Mouse (Mus musculus) CH12.LX (cell line): ENCODE measurements at regions not wholly inside any gene's neighbourhood (a gene's known extent, or its start where the extent isn't known, plus 50 kb on each side); places are given as distances from the start of the nearest gene placed in this dataset.

Experiments
- DNase-seq: peaks from one replicate; pipeline ENCODE4 v3.0.0-alpha.2; 2013; ENCODE audit errors: extremely low read depth
- H3K27ac ChIP-seq: 2 replicates; pipeline ENCODE4 v1.5.1; 2012; ENCODE audit warnings: low read depth, mild to moderate bottlenecking, control low read depth, moderate library complexity; ENCODE audit not compliant: insufficient read depth
- H3K27me3 ChIP-seq: replicated peaks from 2 replicates; pipeline ENCODE3; 2012; ENCODE audit warnings: inconsistent platforms
- H3K36me3 ChIP-seq, 2 experiments: replicated peaks in 1 of 2; 2 replicates each; pipeline versions ENCODE3 to v1.6.1; 2012; ENCODE audit warnings: inconsistent platforms in 1 of 2, low read length in 1 of 2, mild to moderate bottlenecking in 1 of 2, mixed read lengths in 1 of 2, moderate library complexity in 1 of 2; ENCODE audit not compliant: control insufficient read depth in 1 of 2, insufficient read depth in 1 of 2
- H3K4me1 ChIP-seq, 2 experiments: 2 replicates each; pipeline ENCODE4 v1.6.1; 2012; ENCODE audit warnings: inconsistent platforms in 1 of 2, moderate library complexity in 1 of 2; ENCODE audit not compliant: insufficient read depth in 2 of 2, control insufficient read depth in 1 of 2
- H3K4me2 ChIP-seq: 2 replicates; pipeline ENCODE4 v1.6.1; 2012; ENCODE audit warnings: low read depth, mild to moderate bottlenecking, control low read depth; ENCODE audit not compliant: poor library complexity, insufficient read depth, severe bottlenecking
- H3K4me3 ChIP-seq, 3 experiments: fragments of 150-350 bp in 1 of 3; sonication (generic) in 1 of 3; replicated peaks in 1 of 3; 2 replicates each; pipeline versions ENCODE3 to v1.5.1; 2011 to 2012; ENCODE audit warnings: low read depth in 2 of 3, low read length in 2 of 3, mild to moderate bottlenecking in 2 of 3, moderate library complexity in 2 of 3, control low read depth in 1 of 3, improper control_type of control experiment in 1 of 3, inconsistent platforms in 1 of 3, mixed read lengths in 1 of 3; ENCODE audit not compliant: poor library complexity in 1 of 3
- H3K79me2 ChIP-seq: replicated peaks from 2 replicates; pipeline ENCODE4 v1.6.1; 2012; ENCODE audit warnings: mild to moderate bottlenecking, moderate library complexity; ENCODE audit not compliant: control insufficient read depth, poor library complexity, insufficient read depth, severe bottlenecking; ENCODE audit errors: extremely low read depth
- H3K9ac ChIP-seq: 2 replicates; pipeline ENCODE4 v1.6.1; 2012; ENCODE audit warnings: low read depth, mild to moderate bottlenecking, control low read depth, moderate library complexity; ENCODE audit not compliant: insufficient read depth
- H3K9me3 ChIP-seq: replicated peaks from 2 replicates; pipeline ENCODE3; 2012; ENCODE audit warnings: low read length, inconsistent platforms, mixed read lengths
- BHLHE40 ChIP-seq: IDR thresholded peaks from 2 replicates; pipeline ENCODE4 v1.6.1; 2011; ENCODE audit warnings: mild to moderate bottlenecking, low read depth, low read length, improper control_type of control experiment
- CHD2 ChIP-seq: IDR thresholded peaks from 2 replicates; pipeline ENCODE4 v1.6.1; 2011; ENCODE audit warnings: low read length, improper control_type of control experiment
- E2F4 ChIP-seq: IDR thresholded peaks from 2 replicates; pipeline ENCODE4 v1.6.1; 2011; ENCODE audit warnings: low read depth, low read length, improper control_type of control experiment; ENCODE audit not compliant: insufficient replicate concordance
- EP300 ChIP-seq: IDR thresholded peaks from 2 replicates; pipeline ENCODE4 v1.6.1; 2011; ENCODE audit warnings: low read length, improper control_type of control experiment
- ETS1 ChIP-seq: conservative IDR thresholded peaks from 2 replicates; pipeline ENCODE4 v1.6.1; 2012; ENCODE audit warnings: low read depth, mild to moderate bottlenecking, inconsistent platforms, low read length, improper control_type of control experiment, moderate library complexity
- GABPA ChIP-seq: IDR thresholded peaks from 2 replicates; pipeline ENCODE4 v1.6.1; 2012; ENCODE audit warnings: low read depth, low read length, improper control_type of control experiment, inconsistent platforms; ENCODE audit not compliant: insufficient replicate concordance
- IRF4 ChIP-seq: IDR thresholded peaks from 2 replicates; pipeline ENCODE4 v1.6.1; 2014; ENCODE audit warnings: low read depth, mild to moderate bottlenecking, inconsistent platforms, low read length, improper control_type of control experiment
- JUN ChIP-seq: IDR thresholded peaks from 2 replicates; pipeline ENCODE4 v1.6.1; 2011; ENCODE audit warnings: low read depth, mild to moderate bottlenecking, low read length, improper control_type of control experiment, moderate library complexity; ENCODE audit not compliant: insufficient read depth
- MAFK ChIP-seq: IDR thresholded peaks from 2 replicates; pipeline ENCODE4 v1.6.1; 2011; ENCODE audit warnings: low read length, improper control_type of control experiment; ENCODE audit not compliant: insufficient replicate concordance
- MAZ ChIP-seq: IDR thresholded peaks from 2 replicates; pipeline ENCODE4 v1.6.1; 2012; ENCODE audit warnings: low read depth, mild to moderate bottlenecking, inconsistent platforms, low read length, improper control_type of control experiment, moderate library complexity
- MEF2A ChIP-seq: IDR thresholded peaks from 2 replicates; pipeline ENCODE4 v1.6.1; 2014; ENCODE audit warnings: low read depth, mild to moderate bottlenecking, inconsistent platforms, low read length, improper control_type of control experiment, borderline replicate concordance
- MXI1 ChIP-seq: IDR thresholded peaks from 2 replicates; pipeline ENCODE4 v1.6.1; 2011; ENCODE audit warnings: mild to moderate bottlenecking, low read depth, low read length, improper control_type of control experiment
- MYC ChIP-seq: IDR thresholded peaks from 2 replicates; pipeline ENCODE4 v1.6.1; 2011; ENCODE audit warnings: low read depth, mild to moderate bottlenecking, improper control_type of control experiment, low read length
- NELFE ChIP-seq: IDR thresholded peaks from 2 replicates; pipeline ENCODE4 v1.6.1; 2011; ENCODE audit warnings: low read depth, low read length, improper control_type of control experiment
- PAX5 ChIP-seq: IDR thresholded peaks from 2 replicates; pipeline ENCODE4 v1.6.1; 2012; ENCODE audit warnings: low read length, inconsistent platforms, mixed read lengths
- POLR2A ChIP-seq: IDR thresholded peaks from 2 replicates; pipeline ENCODE4 v1.6.1; 2011; ENCODE audit warnings: low read depth, mild to moderate bottlenecking, improper control_type of control experiment, low read length
- POLR2AphosphoS2 ChIP-seq: IDR thresholded peaks from 2 replicates; pipeline ENCODE4 v1.6.1; 2011; ENCODE audit warnings: low read depth, low read length, improper control_type of control experiment
- RAD21 ChIP-seq: IDR thresholded peaks from 2 replicates; pipeline ENCODE4 v1.6.1; 2011; ENCODE audit warnings: low read depth, mild to moderate bottlenecking, low read length, improper control_type of control experiment, moderate library complexity
- SIN3A ChIP-seq: IDR thresholded peaks from 2 replicates; pipeline ENCODE4 v1.6.1; 2012; ENCODE audit warnings: low read length, improper control_type of control experiment, inconsistent platforms
- SMC3 ChIP-seq: IDR thresholded peaks from 2 replicates; pipeline ENCODE4 v1.6.1; 2011; ENCODE audit warnings: low read depth, low read length, improper control_type of control experiment
- TBP ChIP-seq: conservative IDR thresholded peaks from 2 replicates; pipeline ENCODE4 v1.6.1; 2011; ENCODE audit warnings: low read depth, low read length, improper control_type of control experiment
- UBTF ChIP-seq: IDR thresholded peaks from 2 replicates; pipeline ENCODE4 v1.6.1; 2012; ENCODE audit warnings: low read depth, mild to moderate bottlenecking, inconsistent platforms, low read length, improper control_type of control experiment, moderate library complexity
- USF1 ChIP-seq: IDR thresholded peaks from 2 replicates; pipeline ENCODE4 v1.6.1; 2014; ENCODE audit warnings: low read depth, mild to moderate bottlenecking, inconsistent platforms, low read length, improper control_type of control experiment
- ZC3H11A ChIP-seq: IDR thresholded peaks from 2 replicates; pipeline ENCODE4 v1.6.1; 2012; ENCODE audit warnings: low read depth, mild to moderate bottlenecking, inconsistent platforms, low read length, improper control_type of control experiment
- ZKSCAN1 ChIP-seq: IDR thresholded peaks from 2 replicates; pipeline ENCODE4 v1.6.1; 2012; ENCODE audit warnings: low read depth, inconsistent platforms, low read length, improper control_type of control experiment, borderline replicate concordance
- ZMIZ1 ChIP-seq: IDR thresholded peaks from 2 replicates; pipeline ENCODE4 v1.6.1; 2012; ENCODE audit warnings: low read depth, mild to moderate bottlenecking, inconsistent platforms, low read length, improper control_type of control experiment
- dilution Hi-C: fragments of 300-500 bp; cut with MboI; formaldehyde crosslinking; loops from 2 replicates; pipeline ENCODE4 v1.14.3; 2020; ENCODE audit warnings: low sequenced_read_pairs; ENCODE audit not compliant: extremely low pct_unique_long_range_greater_than_20kb, extremely low pct_ligation_motif_present
- in situ Hi-C: fragments of 300-500 bp; cut with MboI; formaldehyde crosslinking; loops from 3 replicates; pipeline ENCODE4 v1.14.3; 2019; ENCODE audit warnings: low sequenced_read_pairs, low pct_ligation_motif_present, low pct_unique_long_range_greater_than_20kb, mixed read lengths

GRCm38 (mm10) chr14:46174386-46174785 lies 204.8 kb upstream of the Gm15217 start:
- H3K27me3 ChIP-seq, result no peaks in the 10 kb centered on the region
- no peak overlapping the region for H3K9ac ChIP-seq
- no peak overlapping the region for H3K4me3 ChIP-seq
- H3K79me2 ChIP-seq, result no peaks in the 10 kb centered on the region
- H3K9me3 ChIP-seq, result peaks cover 2% of the 10 kb centered on the region
- no peak overlapping the region for H3K4me2 ChIP-seq
- dilution Hi-C loops, result no loop called here
- H3K36me3 ChIP-seq, result no peaks in the 10 kb centered on the region
- H3K4me1 ChIP-seq, result peaks cover 0 to 25% of the 10 kb centered on the region in 2 experiments; a peak in 2 of 4 replicates
- no peak for TF ChIP-seq POLR2AphosphoS2
- no peak for TF ChIP-seq ETS1
- TF ChIP-seq CHD2, result no peak
- TF ChIP-seq EP300, result no peak
- TF ChIP-seq E2F4, result no peak
- TF ChIP-seq JUN, result no peak
- no peak for TF ChIP-seq ZMIZ1
- no peak for TF ChIP-seq USF1
- TF ChIP-seq BHLHE40, result no peak
- no peak for TF ChIP-seq IRF4
- in situ Hi-C loops, result no loop called here
- no peak overlapping the region for H3K27ac ChIP-seq
- DNase-seq, result no peak

DNA sequence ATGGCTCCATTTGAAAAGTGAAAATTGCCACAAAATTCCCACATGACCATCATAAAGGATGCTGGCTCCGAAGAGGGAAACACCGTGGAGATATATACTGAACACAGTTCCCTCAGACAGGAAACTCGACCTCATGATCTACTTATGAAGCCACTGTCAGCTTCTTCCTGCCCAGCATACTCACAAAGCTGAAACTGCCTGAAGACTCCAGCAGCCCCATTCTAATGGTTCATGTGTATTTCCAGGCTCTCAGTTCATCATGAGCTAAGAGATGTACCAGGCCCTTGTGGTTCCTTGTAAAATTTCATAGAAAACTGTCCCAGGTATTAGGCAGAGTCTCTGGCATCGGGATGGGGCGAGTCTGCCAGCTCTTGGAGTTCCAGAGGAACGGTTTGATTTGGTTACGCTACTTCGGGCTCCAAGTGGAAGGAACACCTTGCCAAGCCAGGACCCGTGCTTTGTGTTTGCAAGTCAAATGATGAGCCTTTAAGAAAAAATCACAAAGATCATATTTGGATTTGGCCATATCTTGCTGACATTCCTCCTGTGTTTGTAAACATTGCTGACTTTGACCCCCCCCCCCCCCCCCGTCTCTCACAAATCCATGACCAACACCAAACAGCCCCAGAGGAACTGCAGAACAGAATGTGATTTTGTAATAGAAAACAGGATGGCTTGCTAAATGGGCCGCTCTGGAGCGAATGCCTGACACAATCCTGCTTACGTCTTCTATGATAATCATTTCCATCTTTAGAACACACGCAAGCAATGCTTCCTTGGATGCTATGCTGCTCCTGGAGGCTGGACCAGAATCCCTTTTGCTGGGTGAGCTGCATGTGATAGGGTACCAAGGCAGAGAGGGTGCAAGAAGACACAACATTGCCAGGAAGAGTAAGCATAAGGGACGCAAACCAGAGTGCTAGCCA lies 203.7 kb upstream of the Gm15217 start:
- peaks cover 2% of the 10 kb centered on the region for H3K9me3 ChIP-seq
- TF ChIP-seq ETS1, result no peak
- no peak for TF ChIP-seq USF1
- no peak for TF ChIP-seq POLR2A
- no peak for TF ChIP-seq ZKSCAN1
- TF ChIP-seq MAFK, result no peak
- no peak for TF ChIP-seq MYC
- TF ChIP-seq SIN3A, result no peak
- no peak for TF ChIP-seq UBTF
- no peak for TF ChIP-seq GABPA
- no peak for TF ChIP-seq MEF2A
- no peak for TF ChIP-seq PAX5
- no peak for TF ChIP-seq MXI1
- no peak for TF ChIP-seq JUN
- TF ChIP-seq RAD21, result no peak
- no peak for TF ChIP-seq SMC3
- TF ChIP-seq MAZ, result no peak
- no peak for TF ChIP-seq TBP
- no peak for TF ChIP-seq ZC3H11A
- TF ChIP-seq NELFE, result no peak
- no peak for TF ChIP-seq E2F4
- TF ChIP-seq, all 38 proteins: peak for 0
- no peaks in the 10 kb centered on the region for H3K36me3 ChIP-seq
- in situ Hi-C loops (no loop called here), dilution Hi-C loops (no loop called here)
- H3K4me1 ChIP-seq, result peaks cover 0 to 29% of the 10 kb centered on the region in 2 experiments; a peak in 2 of 4 replicates
- DNase-seq, result no peak
- H3K4me2 ChIP-seq, result no peak overlapping the region
- no peaks in the 10 kb centered on the region for H3K79me2 ChIP-seq
- H3K9ac ChIP-seq, result no peak overlapping the region
- H3K4me3 ChIP-seq, result no peak overlapping the region
- H3K27ac ChIP-seq, result no peak overlapping the region
- H3K27me3 ChIP-seq, result no peaks in the 10 kb centered on the region
